Mouse (Mus musculus): ENCODE measurements at regions not wholly inside any gene's neighbourhood (a gene's known extent, or its start where the extent isn't known, plus 50 kb on each side); places are given as distances from the start of the nearest gene placed in this dataset.
A peak's percentile ranks its signal among the peaks of the same experiment; 100 is the strongest.

DNA sequence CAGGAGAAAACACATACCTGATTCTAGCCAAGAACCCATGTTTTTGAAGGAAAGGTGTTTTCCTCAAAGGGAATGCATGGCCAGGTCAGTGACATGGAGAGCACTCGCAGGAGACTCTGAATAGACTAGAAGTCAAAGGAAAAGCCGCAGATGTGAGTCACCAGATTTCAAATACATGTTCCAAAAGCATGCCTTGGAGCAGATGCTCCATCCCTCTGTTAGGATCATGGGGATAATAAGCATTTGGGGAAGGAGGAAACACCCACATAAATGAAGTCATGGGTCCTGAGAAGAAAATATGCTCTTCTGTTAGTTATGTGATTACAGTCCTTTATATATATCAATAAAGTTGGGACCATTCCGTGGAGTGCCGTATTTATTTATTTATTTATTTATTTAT, 58.7 kb upstream of the Fam241a start:
- 93% methylated on average over 4 of the region's 4 CpGs for whole genome bisulfite sequencing
- Histone ChIP-seq H3K4me2 (ENCODE audit: low read length) (no peak overlapping the region), H3K9ac (ENCODE audit: low read length) (no peak overlapping the region), H3K4me3 (ENCODE audit: low read depth, low read length) (no peak overlapping the region), H3K9me3 (ENCODE audit: control insufficient read depth, low read length) (no peaks in the 10 kb centered on the region), H3K27ac (ENCODE audit: low read depth) (no peak overlapping the region), H3K36me3 (ENCODE audit: control insufficient read depth, insufficient read depth, low read length) (no peaks in the 10 kb centered on the region), H3K4me1 (replicated peaks; ENCODE audit: control insufficient read depth, insufficient read depth, low read length) (no peaks in the 10 kb centered on the region), H3K27me3 (replicated peaks; ENCODE audit: control insufficient read depth, insufficient read depth, low read length) (0 out of 2 replicates have a peak, but pooled peaks cover 3% of the 10 kb centered on the region)
- no peak for DNase-seq (ENCODE audit: low spot score)
- no peak for ATAC-seq (replicated peaks; ENCODE audit: low FRiP score, low TSS enrichment, low read depth)

DNA sequence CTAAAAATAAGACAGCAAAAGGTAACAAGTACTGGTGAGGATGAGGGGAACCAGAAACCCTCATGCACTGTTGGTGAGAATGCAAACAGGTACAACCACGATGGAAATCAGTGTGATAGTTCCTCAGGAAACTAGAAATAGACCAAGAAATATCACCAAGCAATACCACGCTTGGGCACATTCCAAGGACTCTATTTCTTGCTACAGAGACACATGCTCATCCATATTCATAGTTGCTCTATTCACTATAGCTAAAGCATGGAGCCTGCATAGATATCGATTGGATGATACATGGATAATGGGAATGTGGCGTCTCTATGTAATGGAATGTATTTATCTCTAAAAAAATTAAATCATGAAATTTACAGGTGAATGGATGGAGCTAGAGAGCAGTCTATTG, 57.5 kb upstream of the Fam241a start:
- H3K27ac ChIP-seq (ENCODE audit: low read depth), result no peak overlapping the region
- H3K4me3 ChIP-seq (ENCODE audit: low read depth, low read length), result no peak overlapping the region
- H3K36me3 ChIP-seq (ENCODE audit: control insufficient read depth, insufficient read depth, low read length), result no peaks in the 10 kb centered on the region
- H3K9me3 ChIP-seq (ENCODE audit: control insufficient read depth, low read length), result no peaks in the 10 kb centered on the region
- no peak overlapping the region for H3K9ac ChIP-seq (ENCODE audit: low read length)
- WGBS, result 91% methylated on average over 4 of the region's 4 CpGs
- H3K27me3 ChIP-seq (replicated peaks; ENCODE audit: control insufficient read depth, insufficient read depth, low read length), result 0 out of 2 replicates have a peak, but pooled peaks cover under 1% of the 10 kb centered on the region
- H3K4me1 ChIP-seq (replicated peaks; ENCODE audit: control insufficient read depth, insufficient read depth, low read length), result no peaks in the 10 kb centered on the region
- DNase-seq (ENCODE audit: low spot score) (no peak), ATAC-seq (replicated peaks; ENCODE audit: low FRiP score, low TSS enrichment, low read depth) (no peak)
- H3K4me2 ChIP-seq (ENCODE audit: low read length), result no peak overlapping the region

DNA sequence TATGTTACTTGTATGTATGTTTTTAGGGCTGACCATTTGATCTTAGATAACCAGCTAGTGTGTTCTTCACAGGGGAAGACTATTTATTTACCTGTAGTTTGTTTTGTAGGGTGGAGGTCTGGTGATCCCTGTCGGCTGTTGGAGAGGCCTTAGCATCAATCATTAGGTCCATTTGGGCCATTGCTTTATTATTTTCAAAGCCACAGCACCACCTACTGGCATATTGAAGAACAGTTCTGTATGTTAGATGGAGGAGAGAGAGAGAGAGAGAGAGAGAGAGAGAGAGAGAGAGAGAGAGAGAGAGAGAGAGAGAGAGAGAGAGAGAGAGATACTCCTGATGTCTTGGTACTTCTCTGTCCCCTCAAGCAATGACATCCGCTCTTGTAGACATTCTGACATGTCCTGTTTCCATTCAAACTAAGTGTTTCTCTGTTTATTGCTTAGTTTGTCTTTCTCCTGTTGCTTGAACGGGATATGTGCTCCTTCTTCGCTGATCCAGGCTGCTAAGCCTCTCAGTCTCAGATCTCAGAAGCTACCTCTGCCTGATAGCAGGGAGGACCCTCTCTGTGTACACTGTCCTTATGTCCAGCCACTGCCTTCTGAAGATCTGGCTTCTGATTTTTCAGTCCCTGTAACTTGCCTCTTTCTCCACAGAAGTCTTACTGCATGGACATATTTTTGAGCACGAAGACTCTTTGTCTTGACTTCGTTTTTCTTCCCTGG, 52.9 kb upstream of the Fam241a start:
- H3K36me3 ChIP-seq (ENCODE audit: control insufficient read depth, insufficient read depth, low read length), result no peaks in the 10 kb centered on the region
- 40% methylated on average over 6 of the region's 6 CpGs for WGBS
- no peaks in the 10 kb centered on the region for H3K9me3 ChIP-seq (ENCODE audit: control insufficient read depth, low read length)
- no peak overlapping the region for H3K4me2 ChIP-seq (ENCODE audit: low read length)
- H3K4me1 ChIP-seq (replicated peaks; ENCODE audit: control insufficient read depth, insufficient read depth, low read length), result no peaks in the 10 kb centered on the region
- DNase-seq (ENCODE audit: low spot score), result peak; percentile 60
- H3K4me3 ChIP-seq (ENCODE audit: low read depth, low read length), result no peak overlapping the region
- no peaks in the 10 kb centered on the region for H3K27me3 ChIP-seq (replicated peaks; ENCODE audit: control insufficient read depth, insufficient read depth, low read length)
- H3K9ac ChIP-seq (ENCODE audit: low read length), result no peak overlapping the region
- ATAC-seq (replicated peaks; ENCODE audit: low FRiP score, low TSS enrichment, low read depth), result 0 out of 2 replicates have a peak, but pooled peaks have one; percentile 53
- no peak overlapping the region for H3K27ac ChIP-seq (ENCODE audit: low read depth)

DNA sequence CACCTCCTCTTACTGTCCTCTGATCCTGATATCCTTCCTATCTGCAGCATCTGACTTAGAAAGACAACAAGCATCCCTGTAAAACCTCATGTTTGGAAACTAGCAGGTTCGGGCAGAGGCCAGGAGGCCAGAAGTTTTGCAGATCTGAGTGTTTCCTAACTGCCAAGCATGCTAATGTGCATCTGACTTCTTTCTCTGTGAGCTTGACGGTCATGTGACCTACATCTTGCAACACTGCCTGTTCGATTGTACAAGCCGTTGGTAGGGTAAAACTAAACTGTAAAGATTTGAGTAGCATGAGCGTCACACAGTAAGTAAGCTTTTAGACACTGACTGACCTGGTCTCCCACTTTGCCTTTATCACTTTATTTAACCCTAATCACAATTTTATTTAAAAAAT, 52.2 kb upstream of the Fam241a start:
- no peaks in the 10 kb centered on the region for H3K9me3 ChIP-seq (ENCODE audit: control insufficient read depth, low read length)
- WGBS, result 65% methylated on average over 5 of the region's 5 CpGs
- H3K27ac ChIP-seq (ENCODE audit: low read depth), result no peak overlapping the region
- no peaks in the 10 kb centered on the region for H3K36me3 ChIP-seq (ENCODE audit: control insufficient read depth, insufficient read depth, low read length)
- no peak for ATAC-seq (replicated peaks; ENCODE audit: low FRiP score, low TSS enrichment, low read depth)
- no peak overlapping the region for H3K4me2 ChIP-seq (ENCODE audit: low read length)
- no peaks in the 10 kb centered on the region for H3K27me3 ChIP-seq (replicated peaks; ENCODE audit: control insufficient read depth, insufficient read depth, low read length)
- H3K9ac ChIP-seq (ENCODE audit: low read length), result no peak overlapping the region
- H3K4me3 ChIP-seq (ENCODE audit: low read depth, low read length), result no peak overlapping the region
- DNase-seq (ENCODE audit: low spot score), result no peak
- no peaks in the 10 kb centered on the region for H3K4me1 ChIP-seq (replicated peaks; ENCODE audit: control insufficient read depth, insufficient read depth, low read length)
